Mouse (Mus musculus) myocyte (in vitro differentiated cells): ENCODE results near the gene Srrm3.

ENCODE experiments used
- E2F4 ChIP-seq: IDR thresholded peaks from one replicate; pipeline ENCODE4 v1.6.1; 2011; ENCODE audit warnings: mild to moderate bottlenecking, control low read depth, moderate library complexity; ENCODE audit not compliant: insufficient read depth
- MYOD1 ChIP-seq, 3 experiments: IDR thresholded peaks; one replicate each; pipeline ENCODE4 v1.6.1; 2011; ENCODE audit warnings: control low read depth in 2 of 3, low read depth in 2 of 3, mild to moderate bottlenecking in 2 of 3, moderate library complexity in 1 of 3; ENCODE audit not compliant: insufficient read length in 2 of 3, control insufficient read depth in 1 of 3
- POLR2A ChIP-seq: IDR thresholded peaks from one replicate; pipeline ENCODE4 v1.6.1; 2011; ENCODE audit warnings: low read depth, mild to moderate bottlenecking, control low read depth, moderate library complexity; ENCODE audit not compliant: insufficient read length
- TCF3 ChIP-seq: IDR thresholded peaks from one replicate; pipeline ENCODE4 v1.6.1; 2011; ENCODE audit warnings: low read depth, control low read depth; ENCODE audit not compliant: insufficient read length

GRCm38 (mm10) chr5:135835981-135836380 lies 29.3 kb downstream of the Srrm3 start:
- TF ChIP-seq E2F4 (no peak), POLR2A (no peak), TCF3 (no peak), MYOD1 (IDR thresholded peaks at IDR 0.05; ENCODE audit: control insufficient read depth in 1 of 3, insufficient read length in 2 of 3, low read depth in 2 of 3) (no peak)
